Mouse (Mus musculus): ENCODE measurements at regions not wholly inside any gene's neighbourhood (a gene's known extent, or its start where the extent isn't known, plus 50 kb on each side); places are given as distances from the start of the nearest gene placed in this dataset.
"Not testable (repeated sequence)": the region's sequence is repeated elsewhere in the genome, so short reads cannot be mapped to it uniquely, and the experiment has no call there.

DNA sequence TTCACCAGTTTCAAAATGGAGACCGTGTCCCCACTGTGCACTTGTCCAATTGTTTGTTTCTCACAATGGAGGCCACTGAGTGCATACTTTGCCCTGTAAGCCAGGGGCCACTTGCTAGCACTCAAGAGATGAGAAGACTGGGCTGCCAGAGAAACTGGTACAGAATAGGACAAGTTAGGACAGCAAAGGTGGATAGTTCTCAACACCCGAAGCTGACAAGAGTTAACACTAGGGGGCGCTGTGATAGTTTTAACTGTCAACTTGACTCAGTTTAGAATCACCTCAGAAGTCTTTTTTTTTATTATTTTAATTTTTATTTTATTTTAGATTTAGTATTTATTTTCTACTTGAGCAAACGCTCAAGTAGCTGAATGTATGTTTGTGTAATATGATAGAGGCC, 188.2 kb upstream of the Asap2 start:
- not testable (repeated sequence) for H3K27ac ChIP-seq; H3K4me3 ChIP-seq (ENCODE audit: inconsistent target); H3K79me2 ChIP-seq (ENCODE audit: inconsistent target); H3K36me3 ChIP-seq (ENCODE audit: inconsistent target)
- WGBS (ENCODE audit: missing documents): 66% methylated on average over 3 of the region's 4 CpGs

DNA sequence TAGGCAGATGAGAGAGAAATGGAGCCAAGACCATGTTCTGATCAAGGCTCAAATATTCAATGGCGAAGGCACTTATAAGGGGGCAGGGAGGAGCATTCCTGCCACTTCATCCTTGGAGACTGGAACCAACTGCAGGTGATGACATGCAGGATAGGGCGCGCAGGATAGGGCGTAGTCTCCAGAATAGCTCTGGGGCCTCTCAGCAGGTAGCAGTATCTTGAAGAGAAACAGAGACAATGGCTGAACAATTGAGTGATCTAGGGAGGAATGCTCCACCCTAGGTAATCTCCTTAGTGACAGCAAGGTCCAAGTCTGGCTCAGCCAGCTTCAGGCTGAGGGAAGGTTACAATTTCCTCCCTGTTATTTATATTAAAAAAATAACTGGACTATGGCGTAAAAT, 184.8 kb upstream of the Asap2 start:
- H3K4me3 ChIP-seq (ENCODE audit: inconsistent target); H3K79me2 ChIP-seq (ENCODE audit: inconsistent target); H3K27ac ChIP-seq; H3K36me3 ChIP-seq (ENCODE audit: inconsistent target): not testable (repeated sequence)
- WGBS (ENCODE audit: missing documents): 94% methylated on average over 4 of the region's 5 CpGs

DNA sequence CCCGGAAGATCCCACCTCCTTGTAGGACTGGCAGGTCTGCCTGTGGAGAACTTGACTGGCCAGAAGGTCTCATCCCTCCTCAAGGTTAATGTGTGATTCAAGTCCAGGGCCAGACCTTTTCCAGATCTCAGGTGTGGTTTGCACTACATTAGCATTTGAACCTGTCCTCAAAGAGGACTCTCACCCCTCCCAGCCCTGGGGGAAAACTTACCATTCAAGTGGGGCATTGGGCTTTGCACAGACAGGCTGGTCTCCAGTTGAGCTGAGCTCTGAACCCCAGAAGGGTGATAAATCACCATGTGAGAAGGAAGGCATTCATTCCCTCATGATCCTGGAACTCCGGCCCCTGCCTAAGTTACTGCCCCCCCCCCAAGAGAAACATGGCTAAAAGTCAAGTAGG, 183.6 kb upstream of the Asap2 start:
- no peak overlapping the region for H3K27ac ChIP-seq
- WGBS (ENCODE audit: missing documents): 85% methylated on average over 2 of the region's 2 CpGs
- H3K36me3 ChIP-seq (ENCODE audit: inconsistent target): no peaks in the 10 kb centered on the region

DNA sequence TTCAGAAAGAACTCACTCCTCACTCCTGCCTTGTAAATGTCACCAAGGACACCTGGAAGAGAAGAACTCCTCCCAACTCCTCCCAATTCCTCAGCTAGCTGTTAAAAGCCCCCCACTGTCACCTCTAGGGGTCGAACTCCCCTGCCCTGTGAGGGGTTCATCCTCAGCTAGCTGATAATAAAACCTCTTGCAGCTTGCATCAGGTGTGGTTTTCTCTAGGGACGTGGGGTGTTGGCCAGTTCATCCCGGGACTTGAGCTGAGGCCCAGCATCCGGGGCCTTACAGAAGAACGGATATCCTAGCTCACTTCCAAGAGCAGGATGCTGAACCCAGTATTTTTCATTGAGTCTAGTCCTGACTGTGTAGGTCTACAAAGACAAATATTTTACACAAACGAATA, 176.4 kb upstream of the Asap2 start:
- not testable (repeated sequence) for H3K4me3 ChIP-seq (ENCODE audit: inconsistent target); H3K36me3 ChIP-seq (ENCODE audit: inconsistent target); H3K27ac ChIP-seq; H3K79me2 ChIP-seq (ENCODE audit: inconsistent target)
- WGBS (ENCODE audit: missing documents): 83% methylated on average over 6 of the region's 6 CpGs

More for the DNA sequence above, 183.6 kb upstream of the Asap2 start:
- no peaks in the 10 kb centered on the region for H3K79me2 ChIP-seq (ENCODE audit: inconsistent target)
- no peak overlapping the region for H3K4me3 ChIP-seq (ENCODE audit: inconsistent target)

DNA sequence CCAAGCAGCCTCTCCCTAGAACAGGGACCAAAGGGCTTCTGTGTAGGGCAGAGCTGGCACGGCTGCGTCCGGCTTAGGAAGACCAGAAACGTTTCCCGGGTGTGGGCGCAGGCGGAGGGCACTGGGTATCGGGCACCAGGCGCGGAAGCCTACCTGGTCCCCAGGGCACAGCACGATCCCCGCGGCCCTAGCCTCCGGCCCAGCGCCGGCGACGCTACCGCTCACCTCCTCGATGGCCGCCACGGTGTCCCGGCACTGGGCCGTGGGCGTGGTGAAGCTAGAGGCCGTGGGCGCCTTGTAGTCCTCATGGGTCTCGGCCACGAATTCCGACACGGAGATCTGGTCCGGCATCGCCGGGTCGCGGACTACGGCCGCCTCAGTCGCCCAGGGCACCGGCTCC, 175.1 kb upstream of the Asap2 start:
- H3K27ac ChIP-seq; H3K79me2 ChIP-seq (ENCODE audit: inconsistent target); H3K36me3 ChIP-seq (ENCODE audit: inconsistent target); H3K4me3 ChIP-seq (ENCODE audit: inconsistent target): not testable (repeated sequence)
- 37% methylated on average over 39 of the region's 40 CpGs for WGBS (ENCODE audit: missing documents)

DNA sequence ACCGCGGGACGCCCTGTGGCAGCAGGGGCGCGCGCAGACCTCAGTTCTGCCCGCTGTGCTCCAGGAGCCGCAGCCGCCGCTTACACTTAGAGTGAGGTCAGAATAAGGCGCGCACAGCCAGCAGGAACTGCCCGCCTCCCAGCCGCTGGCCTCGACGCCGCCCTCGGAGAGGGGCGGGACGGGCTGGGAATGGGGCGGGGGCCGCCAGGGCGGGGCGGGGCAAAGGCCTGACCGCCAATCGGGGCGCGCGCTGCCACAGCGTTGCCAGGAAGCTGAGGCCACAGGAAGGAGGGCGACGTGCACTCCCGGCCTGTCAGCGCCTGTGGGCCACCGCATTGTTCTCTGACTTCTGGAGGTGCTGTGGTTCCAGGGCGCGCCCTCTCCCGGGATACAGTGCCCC, 174.7 kb upstream of the Asap2 start:
- Histone ChIP-seq H3K36me3 (ENCODE audit: inconsistent target) (no peaks in the 10 kb centered on the region), H3K4me3 (ENCODE audit: inconsistent target) (no peak overlapping the region), H3K27ac (no peak overlapping the region), H3K79me2 (ENCODE audit: inconsistent target) (no peaks in the 10 kb centered on the region)
- WGBS (ENCODE audit: missing documents): 25% methylated on average over 37 of the region's 38 CpGs

DNA sequence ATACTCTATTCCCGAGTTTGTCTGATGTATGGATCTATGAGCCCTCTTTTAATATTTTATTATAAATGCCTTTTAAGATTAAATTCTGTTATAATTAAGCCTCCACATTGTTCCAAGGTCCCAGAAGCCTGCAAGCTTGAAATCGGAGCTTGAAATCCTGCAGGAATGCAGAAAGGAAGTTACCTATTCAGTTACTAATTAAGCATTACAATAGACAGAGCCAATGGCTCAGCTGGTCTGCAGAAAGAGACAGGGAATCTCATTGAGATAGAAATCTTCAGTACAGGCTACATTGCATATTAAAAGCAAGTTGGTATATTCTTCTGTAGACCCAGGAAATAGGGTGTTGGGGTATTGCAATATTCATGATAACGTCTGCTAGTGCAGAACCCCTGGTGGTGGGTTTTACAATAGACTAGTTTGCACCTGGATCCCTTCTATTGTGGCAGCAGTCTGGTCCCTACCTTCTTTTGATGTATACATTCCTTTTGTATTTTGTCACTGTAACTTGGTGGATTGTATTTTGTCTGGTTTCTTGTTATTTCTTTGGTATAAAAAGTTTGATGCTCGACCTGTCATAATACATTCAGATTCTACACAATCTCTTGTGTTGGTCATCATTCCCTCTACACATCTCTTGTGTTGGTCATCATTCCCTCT, 146.5 kb upstream of the Asap2 start:
- H3K79me2 ChIP-seq (ENCODE audit: inconsistent target); H3K36me3 ChIP-seq (ENCODE audit: inconsistent target); H3K4me3 ChIP-seq (ENCODE audit: inconsistent target); H3K27ac ChIP-seq: not testable (repeated sequence)
- 73% methylated on average over 3 of the region's 4 CpGs for WGBS (ENCODE audit: missing documents)

DNA sequence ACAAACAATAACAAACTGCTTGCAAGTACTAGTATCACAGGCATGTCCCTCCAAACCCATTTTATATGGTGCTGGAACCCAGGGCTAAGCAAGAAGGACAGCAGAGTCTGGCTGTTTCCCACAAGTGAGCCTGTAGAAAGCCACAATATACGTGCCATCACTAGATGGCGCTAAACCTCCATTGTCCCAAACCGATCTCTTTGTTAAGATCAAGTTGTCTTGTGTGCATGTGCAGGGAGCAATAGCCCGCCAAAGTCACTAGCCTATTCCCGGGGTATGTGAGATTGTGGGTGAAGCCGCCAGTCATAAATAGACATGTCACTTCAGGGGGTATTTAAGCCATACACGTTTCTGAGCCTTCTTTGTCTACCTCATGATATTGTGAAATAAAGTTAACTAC, 145.4 kb upstream of the Asap2 start:
- not testable (repeated sequence) for H3K4me3 ChIP-seq (ENCODE audit: inconsistent target); H3K36me3 ChIP-seq (ENCODE audit: inconsistent target); H3K79me2 ChIP-seq (ENCODE audit: inconsistent target); H3K27ac ChIP-seq
- WGBS (ENCODE audit: missing documents): 32% methylated on average over 6 of the region's 7 CpGs

DNA sequence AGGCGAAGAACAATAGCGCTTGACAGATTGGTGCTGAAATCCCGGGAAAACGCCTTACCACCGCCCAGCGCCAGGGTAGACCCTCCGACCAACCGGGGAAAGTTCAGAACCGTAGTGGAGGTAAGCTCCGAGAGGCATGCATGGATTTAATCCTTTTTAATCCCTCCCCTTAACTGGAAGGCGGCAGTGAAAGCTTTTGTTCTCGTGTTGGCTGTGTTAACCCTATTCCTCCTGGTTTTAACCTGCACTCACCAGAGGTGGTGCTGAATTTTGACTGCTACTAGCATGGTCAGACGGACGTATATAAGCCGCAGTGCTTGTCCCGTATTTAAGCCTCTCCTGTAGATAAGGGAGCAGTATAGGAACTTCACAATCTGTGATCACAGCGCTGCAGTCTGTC, 145.0 kb upstream of the Asap2 start:
- H3K4me3 ChIP-seq (ENCODE audit: inconsistent target): no peak overlapping the region
- H3K79me2 ChIP-seq (ENCODE audit: inconsistent target): no peaks in the 10 kb centered on the region
- no peak overlapping the region for H3K27ac ChIP-seq
- H3K36me3 ChIP-seq (ENCODE audit: inconsistent target): no peaks in the 10 kb centered on the region
- 51% methylated on average over 17 of the region's 17 CpGs for WGBS (ENCODE audit: missing documents)

DNA sequence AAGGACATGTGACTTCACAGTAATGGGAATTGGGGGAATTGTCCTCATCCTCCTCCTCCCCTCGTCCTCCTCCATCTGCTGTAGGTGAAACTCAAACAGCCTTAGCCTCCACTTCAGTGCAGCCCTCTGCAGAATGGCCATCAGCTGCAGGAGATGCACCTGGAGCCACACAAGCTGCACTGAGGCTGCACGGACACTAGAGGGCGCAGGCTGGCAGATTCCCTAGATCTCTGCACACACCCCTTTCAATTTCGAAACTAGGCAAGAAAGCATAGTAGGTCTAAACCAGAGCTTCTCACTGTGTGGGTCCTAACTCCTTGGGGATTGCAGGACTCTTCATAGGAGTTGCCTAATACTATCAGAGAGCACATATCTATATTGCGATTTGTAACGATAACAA, 106.2 kb upstream of the Asap2 start:
- WGBS (ENCODE audit: missing documents): 68% methylated on average over 6 of the region's 6 CpGs
- not testable (repeated sequence) for H3K36me3 ChIP-seq (ENCODE audit: inconsistent target); H3K4me3 ChIP-seq (ENCODE audit: inconsistent target); H3K79me2 ChIP-seq (ENCODE audit: inconsistent target); H3K27ac ChIP-seq

DNA sequence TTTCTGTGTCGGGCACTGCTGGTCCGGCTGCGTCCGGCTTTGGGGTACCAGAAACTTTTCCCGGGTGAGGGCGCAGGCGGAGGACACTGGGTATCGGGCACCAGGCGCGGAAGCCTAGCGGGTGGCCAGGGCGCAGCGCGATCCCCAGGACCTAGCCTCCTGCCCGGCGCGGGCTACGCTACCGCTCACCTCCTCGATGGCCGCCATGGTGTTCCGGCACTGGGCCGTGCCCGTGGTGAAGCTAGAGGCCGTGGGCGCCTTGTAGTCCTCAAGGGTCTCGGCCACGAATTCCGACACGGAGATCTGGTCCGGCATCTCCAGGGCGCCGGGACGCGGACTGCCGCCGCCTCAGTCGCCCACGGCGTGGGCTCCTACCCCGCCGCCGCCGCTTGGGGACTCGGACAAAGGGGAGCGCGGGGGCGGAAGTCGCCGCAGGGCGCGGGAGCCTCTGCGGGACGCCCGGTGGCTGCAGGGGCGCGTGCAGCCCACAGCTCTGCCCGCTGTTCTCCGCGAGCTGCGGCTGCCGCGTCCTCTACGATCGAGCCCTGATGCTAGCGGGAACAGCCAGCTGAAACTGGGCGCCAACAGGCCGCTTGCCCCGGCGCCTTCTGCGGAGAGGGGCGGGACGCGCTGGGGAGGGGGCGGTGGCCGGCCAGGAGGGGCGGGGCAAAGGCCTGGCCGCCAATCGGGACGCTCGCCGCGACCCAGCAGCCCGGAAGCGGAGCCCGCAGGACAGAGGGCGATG, 69.4 kb upstream of the Asap2 start:
- Histone ChIP-seq H3K79me2 (ENCODE audit: inconsistent target) (peaks cover 10% of the 10 kb centered on the region; the same call in 1 of the 2 replicates), H3K4me3 (ENCODE audit: inconsistent target) (peak overlapping the region; percentile 13; the same call in 1 of the 2 replicates)
- 2% methylated on average over 69 of the region's 87 CpGs for WGBS (ENCODE audit: missing documents)
- H3K27ac ChIP-seq; H3K36me3 ChIP-seq (ENCODE audit: inconsistent target): not testable (repeated sequence)

DNA sequence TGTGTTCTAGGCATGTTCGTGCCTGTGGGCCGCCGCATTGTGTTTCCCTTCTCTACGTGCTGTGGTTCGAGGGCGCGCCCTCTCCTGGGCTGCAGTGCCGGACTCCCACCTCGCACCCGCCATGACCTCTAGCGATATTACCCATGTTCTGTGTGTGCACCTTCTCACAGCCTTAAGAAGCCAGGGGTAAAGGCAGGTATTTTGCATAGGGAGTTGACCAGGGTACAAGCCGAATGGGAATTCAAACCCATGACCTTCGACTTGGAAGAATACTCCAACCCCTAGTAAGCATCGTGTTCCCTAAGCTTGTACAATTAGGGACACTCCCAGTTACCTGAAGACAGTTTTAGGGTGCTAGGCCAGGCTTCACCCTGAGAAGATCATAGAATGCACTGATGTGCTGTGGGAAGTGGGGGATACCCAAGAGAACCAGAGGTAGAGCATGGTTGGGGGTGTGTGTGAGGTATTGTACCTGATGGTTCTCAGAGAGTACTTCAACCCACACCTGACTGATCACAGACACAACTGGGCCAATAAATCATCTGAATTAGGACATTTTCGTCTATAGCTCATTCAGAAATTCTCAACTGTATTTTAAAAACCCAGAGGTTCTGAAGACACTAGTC, 68.7 kb upstream of the Asap2 start:
- H3K79me2 ChIP-seq (ENCODE audit: inconsistent target); H3K4me3 ChIP-seq (ENCODE audit: inconsistent target); H3K27ac ChIP-seq; H3K36me3 ChIP-seq (ENCODE audit: inconsistent target): not testable (repeated sequence)
- 16% methylated on average over 9 of the region's 15 CpGs for WGBS (ENCODE audit: missing documents)

DNA sequence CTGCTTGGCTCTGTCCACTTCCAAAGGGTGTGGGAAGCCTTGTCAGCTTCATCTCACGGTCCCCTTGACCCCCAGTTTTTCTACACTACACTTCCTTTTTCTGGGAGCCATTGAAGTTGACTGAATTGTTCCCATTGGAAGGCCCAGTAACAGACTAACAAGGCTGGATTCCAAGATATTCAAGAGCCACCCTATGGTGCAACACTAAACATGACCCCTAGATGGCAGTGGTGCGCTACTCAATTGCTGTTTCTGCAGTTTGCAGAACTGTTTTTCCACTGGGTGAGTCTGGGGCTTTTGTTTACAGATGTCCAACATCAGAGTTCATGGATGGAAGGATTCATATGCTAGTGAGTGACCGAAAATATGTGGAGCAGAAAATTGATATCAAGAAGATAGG, 61.3 kb upstream of the Asap2 start:
- 33% methylated on average over 3 of the region's 3 CpGs for WGBS (ENCODE audit: missing documents)
- not testable (repeated sequence) for H3K36me3 ChIP-seq (ENCODE audit: inconsistent target); H3K79me2 ChIP-seq (ENCODE audit: inconsistent target); H3K27ac ChIP-seq; H3K4me3 ChIP-seq (ENCODE audit: inconsistent target)

Measured in macrophage (primary cell).